Mouse (Mus musculus) embryonic facial prominence, embryonic 12.5 days (tissue): Measurements from ENCODE around the gene Hoxa5. TPM values are rescaled to one million over a fixed set of nuclear protein-coding genes. Genes with fewer than 3 reads are reported as not detected.

Experiments
- ATAC-seq: fragments of 200-750 bp; cut with Nextera tagmentation; 2 replicates; pipeline ENCODE4 v1.8.0; 2017; ENCODE audit not compliant: insufficient number of reproducible peaks, insufficient read depth, low FRiP score, low TSS enrichment
- H3K27ac ChIP-seq: fragments of 300-500 bp; sonication (generic); 2 replicates; pipeline ENCODE4 v1.5.1; 2016; ENCODE audit warnings: mild to moderate bottlenecking
- H3K27me3 ChIP-seq: fragments of 300-500 bp; sonication (generic); 2 replicates; pipeline ENCODE4 v1.6.1; 2016; ENCODE audit warnings: mild to moderate bottlenecking, moderate library complexity
- H3K36me3 ChIP-seq: fragments of 300-500 bp; sonication (generic); 2 replicates; pipeline ENCODE4 v1.6.1; 2016; ENCODE audit warnings: mild to moderate bottlenecking
- H3K4me1 ChIP-seq: fragments of 300-500 bp; sonication (generic); 2 replicates; pipeline ENCODE4 v1.6.1; 2016
- H3K4me2 ChIP-seq: fragments of 300-500 bp; sonication (generic); replicated peaks from 2 replicates; pipeline ENCODE4 v1.6.1; 2016; ENCODE audit warnings: mild to moderate bottlenecking, moderate library complexity
- H3K4me3 ChIP-seq: fragments of 300-500 bp; sonication (generic); 2 replicates; pipeline ENCODE4 v1.5.1; 2016; ENCODE audit warnings: mild to moderate bottlenecking
- H3K9ac ChIP-seq: fragments of 300-500 bp; sonication (generic); 2 replicates; pipeline ENCODE4 v1.6.1; 2016; ENCODE audit warnings: mild to moderate bottlenecking, moderate library complexity
- H3K9me3 ChIP-seq: fragments of 300-500 bp; sonication (generic); 2 replicates; pipeline ENCODE4 v1.6.1; 2016; ENCODE audit warnings: mild to moderate bottlenecking, moderate library complexity
- WGBS: fragments of 180-500 bp; shearing (Covaris S2); methylation state at CpG from one replicate; pipeline ENCODE4 v1.1.7; 2016; 5-methylcytosine and 5-hydroxymethylcytosine counted together
- polyA plus RNA-seq: library from polyadenylated mRNA; unstranded; fragments of >200 nt; fragmentation: Nextera tagmentation; extraction: Ambion mirVana; gene quantifications from 2 replicates; pipeline ENCODE4 v1.2.1, GENCODE M21; 2016

Gene Hoxa5
- polyA plus RNA-seq, 1 experiment from 2014 or later = 0.33 TPM

DNA sequence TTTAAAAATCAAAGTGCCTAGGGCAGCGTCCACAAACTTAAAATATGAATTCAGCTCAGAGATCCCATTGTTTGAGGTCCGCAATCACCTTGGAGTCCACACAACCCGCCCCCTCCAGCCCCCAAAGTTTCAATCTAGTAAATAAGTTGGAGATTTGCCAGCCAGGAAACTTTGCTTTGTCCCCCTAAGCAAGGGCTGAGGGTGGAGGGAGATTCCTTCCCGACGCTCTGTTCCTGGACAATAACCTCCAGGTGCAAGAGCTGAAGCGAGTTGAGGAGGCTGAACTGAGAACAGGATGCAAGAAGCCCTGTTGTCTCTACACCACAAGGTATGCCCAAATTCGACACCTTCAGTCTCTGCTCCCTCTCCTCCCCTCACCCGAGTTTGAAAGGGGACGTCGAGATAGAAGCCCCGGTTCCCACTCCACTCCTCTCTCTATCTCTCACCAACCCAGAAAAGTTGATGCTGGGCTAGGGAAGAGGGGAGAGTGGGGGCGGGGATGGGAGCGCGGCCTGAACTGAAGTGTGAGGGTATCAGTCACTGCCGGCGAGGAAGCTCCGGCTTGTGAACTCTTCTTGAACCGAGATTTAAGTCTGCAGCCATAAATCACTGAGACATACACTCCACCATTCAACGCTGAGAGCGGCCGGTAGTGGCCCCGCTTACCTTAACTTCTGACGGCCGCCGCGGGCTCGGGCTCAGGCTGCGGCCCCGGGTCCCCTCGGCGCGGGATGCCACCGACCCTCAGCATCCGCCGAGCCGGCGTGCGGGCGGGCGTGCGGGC lies 29.2 kb downstream of the Hoxa5 start:
- Histone ChIP-seq H3K27ac (0 out of 2 replicates have a peak overlapping the region, but pooled peaks have one; percentile 56), H3K4me3 (peak overlapping the region; percentile 23), H3K27me3 (peaks cover 95% of the 10 kb centered on the region), H3K4me1 (peaks cover 7% of the 10 kb centered on the region; the same call in 1 of the 2 replicates), H3K9ac (no peak overlapping the region), H3K9me3 (no peaks in the 10 kb centered on the region), H3K4me2 (0 out of 2 replicates have a peak overlapping the region, but pooled peaks have one; percentile 13), H3K36me3 (no peaks in the 10 kb centered on the region)
- WGBS = 1% methylated on average over 40 of the region's 41 CpGs
- no peak for ATAC-seq

DNA sequence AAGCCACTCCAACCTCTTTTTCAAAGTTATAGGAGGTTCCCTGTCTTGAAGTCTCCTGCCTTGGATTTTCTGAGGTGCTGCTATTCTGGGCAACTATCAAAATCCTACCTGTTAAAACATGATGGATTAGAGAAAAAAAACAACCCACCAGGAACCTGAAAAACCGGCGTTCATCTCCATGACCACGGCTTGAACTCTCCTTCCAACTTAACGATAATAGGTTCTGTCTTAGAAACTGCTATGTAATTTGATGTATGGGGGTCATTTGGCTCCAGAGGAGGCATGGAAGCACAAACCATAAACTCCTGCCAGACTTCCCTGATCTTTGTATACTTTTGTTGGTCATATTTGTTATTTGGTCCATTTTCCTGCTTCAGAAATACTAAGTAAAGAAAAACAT lies 30.7 kb downstream of the Hoxa5 start:
- Histone ChIP-seq H3K27me3 (peaks cover 89% of the 10 kb centered on the region), H3K9me3 (no peaks in the 10 kb centered on the region), H3K27ac (no peak overlapping the region), H3K4me2 (peak overlapping the region; percentile 44; the same call in 1 of the 2 replicates), H3K36me3 (no peaks in the 10 kb centered on the region), H3K9ac (no peak overlapping the region), H3K4me1 (peaks cover 7% of the 10 kb centered on the region; the same call in 1 of the 2 replicates), H3K4me3 (no peak overlapping the region)
- no peak for ATAC-seq
- 3% methylated on average over 4 of the region's 4 CpGs for WGBS

DNA sequence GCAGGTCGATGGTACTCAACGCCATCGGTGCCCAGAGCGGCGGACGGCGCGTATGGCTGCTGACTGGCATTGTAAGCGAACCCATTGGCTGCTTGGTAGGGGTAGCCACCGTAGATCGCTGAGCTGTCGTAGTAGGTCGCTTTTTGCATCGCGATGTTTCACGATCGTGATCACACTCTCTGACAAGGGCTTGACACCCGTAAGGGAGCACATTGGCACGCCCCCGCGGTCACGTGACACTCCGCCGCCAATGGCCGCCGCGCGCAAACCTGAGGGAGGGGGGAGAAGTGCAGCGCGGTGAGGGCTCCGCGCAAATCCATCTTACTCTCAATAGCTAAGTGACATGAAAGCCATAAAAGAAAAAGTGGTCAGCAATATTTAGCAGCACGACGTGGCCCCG lies 31.9 kb downstream of the Hoxa5 start:
- peak overlapping the region; percentile 22 for H3K4me3 ChIP-seq
- peaks cover 7% of the 10 kb centered on the region; the same call in 1 of the 2 replicates for H3K4me1 ChIP-seq
- peaks cover 90% of the 10 kb centered on the region for H3K27me3 ChIP-seq
- H3K9ac ChIP-seq = no peak overlapping the region
- ATAC-seq = no peak
- H3K4me2 ChIP-seq = peak overlapping the region; percentile 44
- no peaks in the 10 kb centered on the region for H3K36me3 ChIP-seq
- under 1% methylated on average over 35 of the region's 35 CpGs for WGBS
- H3K9me3 ChIP-seq = no peaks in the 10 kb centered on the region
- H3K27ac ChIP-seq = 0 out of 2 replicates have a peak overlapping the region, but pooled peaks have one; percentile 57

DNA sequence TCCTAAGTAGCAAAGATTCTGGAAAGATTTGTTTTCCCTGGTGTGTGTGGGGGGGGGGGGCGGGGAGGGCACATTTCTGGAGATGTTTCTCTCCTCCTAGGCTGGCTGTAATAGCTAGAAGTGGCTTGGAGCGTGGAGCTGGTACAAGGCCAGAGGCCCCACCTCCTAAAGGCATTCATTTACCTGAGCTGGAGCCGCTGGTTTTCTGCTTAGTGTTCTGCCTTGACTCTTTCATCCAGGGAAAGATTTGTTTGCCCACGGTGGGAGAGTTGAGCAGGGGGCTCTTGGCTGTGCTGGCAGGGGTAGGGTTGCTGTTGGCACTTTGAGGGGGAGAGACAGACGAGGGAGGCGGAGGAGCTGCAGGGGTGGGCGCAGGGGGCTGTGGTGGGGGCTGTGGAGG lies 32.4 kb downstream of the Hoxa5 start:
- Histone ChIP-seq H3K27ac (0 out of 2 replicates have a peak overlapping the region, but pooled peaks have one; percentile 57), H3K27me3 (peaks cover 89% of the 10 kb centered on the region), H3K9ac (no peak overlapping the region), H3K4me1 (peaks cover 7% of the 10 kb centered on the region; the same call in 1 of the 2 replicates), H3K36me3 (no peaks in the 10 kb centered on the region), H3K4me2 (peak overlapping the region; percentile 44), H3K4me3 (peak overlapping the region; percentile 22), H3K9me3 (no peaks in the 10 kb centered on the region)
- whole genome bisulfite sequencing = 5% methylated on average over 6 of the region's 7 CpGs
- ATAC-seq = no peak

DNA sequence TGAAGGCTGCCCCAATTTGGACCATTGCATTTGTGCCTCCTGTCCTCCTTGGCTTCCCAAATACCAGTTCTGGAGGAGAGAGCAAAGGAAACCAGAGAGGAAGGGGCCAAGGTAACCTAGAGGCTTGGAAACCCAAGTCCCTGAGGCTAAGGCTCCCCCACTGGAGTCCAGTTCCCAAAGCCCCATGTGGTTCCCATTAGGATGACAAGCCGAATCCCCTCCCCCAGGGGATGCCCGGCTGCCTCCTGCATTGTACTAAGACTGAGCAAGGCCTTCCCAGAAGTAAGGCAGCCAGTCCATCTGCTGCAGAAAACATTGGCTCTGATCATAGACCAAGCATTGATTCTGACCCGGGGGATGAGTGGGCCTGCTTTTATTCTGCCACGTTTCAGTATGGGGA lies 33.1 kb downstream of the Hoxa5 start:
- Histone ChIP-seq H3K36me3 (no peaks in the 10 kb centered on the region), H3K27me3 (peaks cover 89% of the 10 kb centered on the region), H3K9ac (no peak overlapping the region), H3K9me3 (no peaks in the 10 kb centered on the region), H3K4me3 (no peak overlapping the region), H3K27ac (0 out of 2 replicates have a peak overlapping the region, but pooled peaks have one; percentile 24), H3K4me1 (peaks cover 7% of the 10 kb centered on the region; the same call in 1 of the 2 replicates), H3K4me2 (no peak overlapping the region)
- ATAC-seq = no peak
- WGBS = 6% methylated on average over 4 of the region's 4 CpGs

DNA sequence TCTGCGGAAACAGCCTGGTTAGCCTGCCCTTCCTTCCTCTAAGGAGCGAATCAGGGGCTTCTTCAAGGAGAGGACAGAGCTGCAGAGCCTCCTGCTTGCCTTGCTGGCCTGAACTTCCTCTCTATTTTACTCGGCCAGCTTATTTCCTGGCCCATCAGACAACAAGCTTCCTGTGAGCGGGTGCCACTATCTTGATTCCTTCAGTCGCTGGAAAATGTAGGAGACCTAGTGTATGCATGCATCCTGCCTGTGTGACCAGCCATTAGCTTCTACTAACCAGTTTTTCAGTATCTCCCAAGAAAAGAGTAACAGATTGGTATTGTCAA lies 33.5 kb downstream of the Hoxa5 start:
- peaks cover 7% of the 10 kb centered on the region; the same call in 1 of the 2 replicates for H3K4me1 ChIP-seq
- 0 out of 2 replicates have a peak overlapping the region, but pooled peaks have one; percentile 15 for H3K4me3 ChIP-seq
- H3K4me2 ChIP-seq = peak overlapping the region; percentile 34
- peaks cover 89% of the 10 kb centered on the region for H3K27me3 ChIP-seq
- no peaks in the 10 kb centered on the region for H3K36me3 ChIP-seq
- H3K9ac ChIP-seq = no peak overlapping the region
- no peak for ATAC-seq
- 5% methylated on average over 5 of the region's 5 CpGs for WGBS
- H3K9me3 ChIP-seq = no peaks in the 10 kb centered on the region
- peak overlapping the region; percentile 24; the same call in 1 of the 2 replicates for H3K27ac ChIP-seq

DNA sequence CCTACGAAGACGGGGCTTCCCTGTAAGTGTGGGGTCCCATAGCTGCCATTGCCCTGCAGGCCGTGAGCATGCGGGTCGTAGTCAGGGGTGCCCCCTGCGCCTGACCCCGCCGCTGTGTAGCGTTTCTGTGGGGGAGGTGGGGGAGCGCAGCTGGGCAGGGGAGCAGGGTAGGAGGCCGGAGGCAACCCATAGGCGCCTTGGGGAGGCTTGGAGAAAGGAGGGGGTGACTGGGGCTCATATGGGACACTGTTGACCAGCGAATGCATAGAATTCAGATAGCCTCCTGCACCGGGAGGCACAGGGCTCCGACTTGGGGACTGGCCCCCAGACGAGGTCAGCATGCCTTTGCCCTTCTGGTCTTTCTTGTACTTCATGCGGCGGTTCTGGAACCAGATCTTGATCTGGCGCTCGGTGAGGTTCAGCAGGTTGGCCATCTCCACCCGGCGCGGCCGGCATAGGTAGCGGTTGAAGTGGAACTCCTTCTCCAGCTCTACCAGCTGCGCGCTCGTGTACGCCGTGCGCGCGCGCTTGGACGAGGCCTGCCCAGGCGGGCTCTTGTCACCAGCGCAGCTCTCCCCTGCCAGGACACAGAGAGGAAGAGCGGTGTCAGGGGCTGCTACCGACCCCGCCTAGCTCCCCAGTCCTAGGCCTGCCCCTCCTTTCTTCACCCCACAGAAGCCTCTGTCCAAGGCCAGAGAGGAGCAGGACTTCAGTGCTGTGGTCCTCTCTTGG lies 34.1 kb downstream of the Hoxa5 start:
- peak overlapping the region; percentile 34 for H3K4me2 ChIP-seq
- peak overlapping the region; percentile 24; the same call in 1 of the 2 replicates for H3K27ac ChIP-seq
- ATAC-seq = no peak
- H3K4me3 ChIP-seq = peak overlapping the region; percentile 15
- H3K9ac ChIP-seq = no peak overlapping the region
- H3K4me1 ChIP-seq = peaks cover 7% of the 10 kb centered on the region; the same call in 1 of the 2 replicates
- WGBS = 2% methylated on average over 40 of the region's 40 CpGs
- no peaks in the 10 kb centered on the region for H3K9me3 ChIP-seq
- no peaks in the 10 kb centered on the region for H3K36me3 ChIP-seq
- H3K27me3 ChIP-seq = peaks cover 88% of the 10 kb centered on the region

DNA sequence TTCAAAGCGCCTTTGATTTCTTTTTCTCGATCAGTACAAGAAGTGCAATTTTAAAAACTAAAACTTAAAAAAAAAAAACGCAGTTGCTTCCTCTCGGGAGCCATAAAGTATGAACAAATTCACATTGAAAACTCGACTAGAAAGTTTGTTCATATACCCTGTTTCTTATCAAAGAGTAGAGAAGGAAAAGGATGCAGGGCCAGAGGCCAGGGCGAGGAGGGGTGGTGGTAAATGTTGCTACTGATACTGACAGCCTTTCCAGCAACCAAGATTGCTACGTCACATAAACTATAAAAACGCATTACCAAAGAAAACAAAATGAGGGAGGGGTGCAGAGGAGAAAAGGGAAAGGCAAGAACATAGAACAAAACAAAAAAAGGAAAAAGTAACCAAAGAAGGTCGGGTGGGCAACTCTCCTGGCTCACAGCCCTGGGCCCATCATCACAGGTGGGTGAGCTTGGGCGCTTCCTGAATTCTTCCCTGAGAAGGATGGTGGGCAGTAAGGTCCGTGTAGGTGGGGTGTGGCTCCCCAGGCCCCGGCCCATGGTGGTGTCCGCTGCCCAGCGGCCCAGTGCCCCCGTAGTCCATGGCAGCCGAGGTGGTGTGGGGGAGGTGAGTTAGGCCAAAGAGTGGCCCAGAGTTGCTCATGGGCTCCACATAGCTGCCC lies 34.8 kb downstream of the Hoxa5 start:
- Histone ChIP-seq H3K4me2 (peak overlapping the region; percentile 34), H3K27me3 (peaks cover 88% of the 10 kb centered on the region), H3K36me3 (no peaks in the 10 kb centered on the region), H3K27ac (no peak overlapping the region), H3K9me3 (no peaks in the 10 kb centered on the region), H3K9ac (no peak overlapping the region), H3K4me3 (peak overlapping the region; percentile 15), H3K4me1 (peaks cover 7% of the 10 kb centered on the region; the same call in 1 of the 2 replicates)
- WGBS = 6% methylated on average over 16 of the region's 16 CpGs
- 0 out of 2 replicates have a peak, but pooled peaks have one; percentile 41 for ATAC-seq

DNA sequence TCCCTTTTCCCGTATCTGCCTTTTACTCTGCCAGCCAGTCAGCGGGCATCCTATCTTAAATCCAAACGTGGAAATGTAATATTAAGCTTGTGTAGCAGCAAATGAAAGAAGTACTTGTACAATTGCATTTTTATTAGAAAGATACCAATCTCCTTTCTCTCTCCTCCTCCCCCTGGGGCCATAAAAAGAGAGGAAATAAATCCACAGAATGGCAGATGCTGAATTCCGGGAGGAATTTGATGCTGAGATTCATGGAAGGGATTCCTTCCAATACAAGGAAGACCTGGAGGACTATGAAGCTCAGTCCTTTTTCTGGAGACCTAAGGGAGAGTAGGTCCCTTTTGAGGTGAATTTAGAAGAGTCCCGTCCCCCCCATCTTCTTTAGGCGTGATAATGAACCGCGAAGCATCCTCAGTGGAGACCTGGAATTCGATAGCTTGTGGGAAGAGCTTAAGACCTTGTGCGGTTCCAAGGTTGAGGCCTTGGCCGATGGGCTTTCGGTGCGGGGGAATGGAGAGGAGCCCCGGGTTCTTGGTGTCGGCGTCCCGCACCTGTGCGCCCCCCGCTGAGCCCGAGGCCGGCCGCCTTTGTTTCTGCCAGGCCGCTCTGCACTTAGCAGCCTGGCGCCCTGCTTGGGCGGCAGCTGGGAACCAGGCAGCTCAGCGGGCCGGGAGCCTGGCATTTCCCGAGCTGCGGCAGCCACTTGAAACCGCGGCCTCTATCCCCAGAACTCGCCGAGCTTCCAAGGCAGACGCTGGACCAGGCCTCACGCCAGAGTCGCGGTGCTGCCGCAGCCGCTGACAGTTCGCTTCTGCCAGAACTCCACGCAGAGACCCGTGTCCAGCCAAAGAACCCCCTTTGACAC lies 36.0 kb downstream of the Hoxa5 start:
- Histone ChIP-seq H3K9me3 (no peaks in the 10 kb centered on the region), H3K27me3 (peaks cover 91% of the 10 kb centered on the region), H3K27ac (peak overlapping the region; percentile 75), H3K36me3 (no peaks in the 10 kb centered on the region), H3K4me3 (peak overlapping the region; percentile 36), H3K9ac (peak overlapping the region; percentile 38), H3K4me1 (peaks cover 7% of the 10 kb centered on the region; the same call in 1 of the 2 replicates), H3K4me2 (peak overlapping the region; percentile 39)
- WGBS = 1% methylated on average over 42 of the region's 42 CpGs
- ATAC-seq = no peak

DNA sequence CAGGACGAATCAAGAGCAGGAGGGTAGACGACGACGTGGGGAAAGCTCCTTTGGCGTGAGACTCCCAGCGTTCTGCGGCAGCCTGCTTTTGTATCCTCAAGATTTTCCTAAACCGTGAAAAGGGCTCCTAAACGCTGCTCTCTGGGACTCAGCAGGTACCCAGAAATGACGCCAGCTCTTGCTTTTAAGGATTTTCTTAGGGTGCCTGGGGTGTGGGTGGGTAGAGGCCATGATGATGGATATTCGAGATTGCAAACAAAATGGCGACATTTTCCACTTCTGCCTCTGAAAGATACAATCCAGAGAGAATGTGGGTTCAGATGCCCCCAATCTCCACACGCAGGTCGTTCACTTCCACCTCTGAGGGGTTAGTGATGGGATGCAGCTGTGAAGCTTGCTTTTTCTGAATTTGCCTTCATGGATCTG lies 36.6 kb downstream of the Hoxa5 start:
- Histone ChIP-seq H3K4me3 (peak overlapping the region; percentile 36), H3K36me3 (no peaks in the 10 kb centered on the region), H3K4me2 (peak overlapping the region; percentile 39), H3K27me3 (peaks cover 91% of the 10 kb centered on the region), H3K9me3 (no peaks in the 10 kb centered on the region), H3K27ac (peak overlapping the region; percentile 75), H3K9ac (peak overlapping the region; percentile 38), H3K4me1 (peaks cover 6% of the 10 kb centered on the region; the same call in 1 of the 2 replicates)
- WGBS = under 1% methylated on average over 14 of the region's 14 CpGs
- ATAC-seq = no peak
